Mouse (Mus musculus): ENCODE results near the gene Brwd3.
A peak's percentile ranks its signal among the peaks of the same experiment; 100 is the strongest.

Brwd3 gene

DNA sequence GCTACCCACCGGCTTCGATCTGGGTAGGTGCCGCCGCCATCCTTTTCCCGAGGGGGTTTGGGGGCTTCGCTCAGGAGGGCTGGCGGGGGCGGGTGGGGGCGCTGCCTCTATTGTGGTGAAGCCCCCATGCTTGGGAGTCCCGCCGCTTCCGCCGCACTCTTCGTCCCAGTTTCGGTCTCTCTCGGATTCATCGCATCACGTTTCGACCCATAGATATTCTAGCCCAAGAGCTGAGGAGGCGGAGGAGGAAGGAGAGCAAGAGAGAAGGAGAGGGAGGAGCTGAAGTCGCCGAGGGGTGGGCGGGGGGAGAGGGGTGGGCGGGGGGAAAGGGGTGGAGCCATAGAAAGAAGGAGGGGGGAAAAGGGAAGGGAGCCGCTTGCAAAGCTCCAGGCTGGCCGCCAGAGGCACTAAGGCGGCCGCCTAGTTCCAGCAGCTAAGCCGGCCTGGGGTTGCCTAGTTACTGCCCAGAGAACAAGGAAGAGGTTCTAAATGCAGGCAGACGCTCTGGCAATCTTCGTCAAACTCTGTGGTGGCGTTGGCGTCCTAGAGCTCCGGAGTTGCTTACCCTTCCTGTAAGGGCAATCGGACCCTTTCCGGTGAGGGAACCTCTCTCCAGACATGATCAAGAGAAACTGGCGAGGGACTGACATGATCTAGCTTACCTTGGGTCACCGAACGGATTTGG lies at the start of gene Brwd3:
Gene Brwd3 (minus strand): TSS at position 283 of the 685 bp plus-strand sequence.
- peak; percentile 76 to 82 for DNase-seq

DNA sequence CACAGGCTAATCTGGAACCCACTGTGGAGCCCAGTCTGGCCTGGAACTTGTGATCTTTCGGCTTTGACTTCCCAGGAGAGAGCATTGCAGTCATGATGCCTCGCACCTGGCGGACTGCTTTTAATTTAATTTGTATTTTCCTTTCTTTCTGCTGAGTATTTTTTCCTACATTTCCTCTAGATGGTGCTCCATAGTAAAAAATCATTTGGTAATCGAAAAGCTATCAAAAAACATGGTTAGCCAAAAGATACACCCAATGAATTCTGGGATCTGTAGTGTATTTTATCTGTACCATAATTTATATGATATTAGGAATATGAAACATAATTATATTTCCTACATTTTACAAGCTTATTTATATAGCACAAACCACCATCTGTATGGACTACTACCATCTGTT lies 28.5 kb upstream of the Brwd3 start:
- no peak for DNase-seq

DNA sequence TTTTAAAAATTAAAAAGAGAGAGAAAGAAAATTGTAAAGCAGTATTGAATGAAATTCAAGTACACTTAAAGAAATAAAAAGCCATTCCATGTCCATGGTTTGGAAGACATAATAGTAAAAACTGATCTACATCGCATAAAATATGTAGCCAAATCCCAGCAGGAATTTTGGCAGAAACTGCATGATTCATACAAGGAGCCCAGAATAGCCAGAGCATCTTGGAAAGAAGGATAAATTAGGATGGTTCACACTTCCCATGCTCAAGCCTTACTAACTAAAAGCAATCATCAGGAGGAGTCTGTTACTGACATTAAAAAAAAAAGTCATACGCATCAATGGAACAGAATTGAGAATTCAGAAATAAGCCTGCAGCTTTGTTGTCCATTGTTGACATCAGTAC lies 8.5 kb upstream of the Brwd3 start:
- DNase-seq: peak in 1 of 2 experiments; percentile 13

DNA sequence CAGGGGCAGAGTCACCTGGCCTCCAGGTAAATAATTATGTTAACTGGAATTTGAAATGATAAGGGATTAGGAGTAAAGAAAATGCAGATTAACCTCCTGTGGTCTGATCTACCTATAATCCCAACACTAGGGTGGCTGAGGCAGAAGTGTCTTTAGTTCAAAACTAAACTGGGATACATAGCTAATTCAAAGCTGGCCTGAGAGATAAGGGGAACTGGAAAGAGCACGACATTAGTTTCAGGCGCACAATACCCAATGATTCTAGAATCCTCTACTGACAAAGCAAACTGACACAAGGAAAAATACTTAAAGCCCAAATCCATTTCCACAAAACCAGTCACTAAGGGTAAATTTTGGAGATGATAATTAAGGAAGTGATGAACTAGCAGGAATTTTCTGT lies 2.2 kb upstream of the Brwd3 start:
- DNase-seq: no peak

DNA sequence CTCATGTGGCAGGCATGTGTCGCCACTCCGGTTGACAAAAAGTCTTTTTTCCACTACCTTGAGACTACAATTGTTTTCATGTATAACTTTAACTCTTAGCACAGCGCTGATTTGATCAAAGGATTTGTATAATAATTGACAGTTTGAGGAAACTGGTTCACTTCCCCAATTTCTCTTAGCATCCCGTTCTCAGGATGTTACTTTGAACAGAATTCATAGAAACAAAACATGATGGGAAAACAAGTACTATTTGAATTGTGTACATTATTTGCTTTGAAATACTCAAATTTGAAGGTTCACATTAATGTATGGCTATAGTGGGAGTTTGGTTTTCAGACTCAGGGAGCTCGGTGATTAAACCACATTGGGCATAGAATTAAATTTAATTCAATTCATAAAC lies 1.1 kb upstream of the Brwd3 start:
- DNase-seq: no peak

DNA sequence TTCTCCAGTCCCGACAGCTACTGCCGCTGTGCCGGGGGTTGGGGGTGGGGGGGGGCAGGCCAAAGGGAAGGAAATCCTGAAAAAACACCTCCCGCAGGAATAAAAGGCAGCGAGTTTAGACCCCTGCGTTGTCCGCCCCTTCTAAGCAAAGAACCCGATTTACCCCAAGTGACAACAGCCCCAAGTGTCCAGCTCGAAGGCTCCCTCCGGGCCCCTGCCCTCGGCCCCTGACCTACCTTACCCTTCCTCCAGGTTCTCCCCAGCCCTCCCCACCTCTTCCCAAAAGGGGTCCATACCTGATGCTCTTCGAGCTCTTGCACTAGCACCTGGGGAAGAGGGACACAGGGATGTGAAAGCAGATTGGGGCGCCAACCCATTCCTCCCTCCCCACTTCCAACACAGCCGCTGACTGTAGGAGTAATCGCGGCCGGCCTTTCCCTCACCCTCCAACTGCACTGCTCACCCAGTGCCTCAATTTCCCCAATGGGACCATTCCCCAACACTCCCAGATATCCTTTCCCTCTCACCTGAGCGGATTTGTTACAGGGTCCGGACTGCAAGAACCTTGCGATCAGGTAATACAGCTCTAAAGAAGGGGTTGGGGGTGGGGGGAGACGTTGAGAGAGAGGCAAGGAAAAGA lies 671 bp downstream of the Brwd3 start:
- peak; percentile 22 to 43 for DNase-seq

DNA sequence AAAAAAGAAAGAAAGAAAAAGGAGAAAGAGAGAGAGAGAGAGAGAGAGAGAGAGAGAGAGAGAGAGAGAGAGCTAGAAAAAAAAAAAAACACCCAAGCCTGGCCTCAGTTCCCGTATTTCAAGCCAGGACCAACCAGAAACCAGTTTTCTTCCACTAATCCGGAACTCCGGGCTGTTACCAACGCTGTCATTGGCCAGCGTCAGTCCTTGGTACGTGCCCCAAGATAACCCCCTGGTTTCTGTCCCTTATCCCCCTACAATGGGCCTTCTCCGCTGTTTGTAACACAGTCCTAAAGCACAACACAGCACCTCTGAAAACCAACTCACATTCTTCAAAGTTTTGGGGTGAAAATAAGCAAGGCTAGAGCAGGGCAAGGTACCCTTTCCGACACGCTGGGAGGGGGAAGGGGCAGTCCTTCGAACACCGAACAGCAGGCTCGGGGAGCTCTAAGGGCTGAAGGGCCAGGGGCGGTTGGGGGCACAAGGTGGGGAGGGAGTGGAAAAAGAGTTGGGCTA lies 1.4 kb downstream of the Brwd3 start:
- peak; percentile 82 to 83 for DNase-seq

DNA sequence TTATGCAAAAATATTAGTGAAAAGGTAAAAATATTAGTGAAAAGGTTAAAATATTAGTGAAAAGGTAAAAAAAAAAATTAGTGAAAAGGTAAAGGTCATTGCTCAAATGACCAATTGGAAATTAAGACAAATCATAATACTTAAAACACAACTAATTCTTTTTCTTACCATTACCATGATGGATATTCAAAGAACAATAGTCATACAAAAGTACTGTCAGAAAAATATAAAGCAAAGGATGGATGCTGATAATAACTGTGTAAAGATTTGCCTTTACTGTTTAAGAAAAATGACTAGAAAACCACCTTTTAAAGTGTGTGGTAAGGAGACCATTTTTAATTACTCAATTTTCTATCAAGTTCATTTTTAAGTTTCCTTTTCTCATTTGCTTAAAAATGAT lies 2.9 kb downstream of the Brwd3 start:
- no peak for DNase-seq

DNA sequence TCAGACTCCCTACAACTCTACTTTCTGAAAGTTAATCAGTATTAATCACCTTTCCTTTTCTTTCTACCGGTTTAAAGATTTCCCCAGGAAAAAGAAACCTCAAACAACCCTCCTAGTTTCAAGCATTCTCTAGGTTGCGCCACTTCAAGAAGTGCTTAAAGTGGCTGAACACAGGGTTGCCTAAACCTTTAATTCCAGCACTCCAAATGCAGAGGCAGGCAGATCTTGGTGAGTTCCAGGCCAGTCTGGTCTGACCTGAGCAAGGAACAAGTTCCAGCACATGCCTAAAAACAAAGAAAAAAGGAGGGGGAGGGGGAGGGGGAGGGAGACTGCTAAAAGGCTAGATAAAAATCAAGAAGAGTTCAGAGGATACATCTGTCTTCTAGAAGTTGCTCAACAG lies 6.1 kb downstream of the Brwd3 start:
- no peak for DNase-seq

DNA sequence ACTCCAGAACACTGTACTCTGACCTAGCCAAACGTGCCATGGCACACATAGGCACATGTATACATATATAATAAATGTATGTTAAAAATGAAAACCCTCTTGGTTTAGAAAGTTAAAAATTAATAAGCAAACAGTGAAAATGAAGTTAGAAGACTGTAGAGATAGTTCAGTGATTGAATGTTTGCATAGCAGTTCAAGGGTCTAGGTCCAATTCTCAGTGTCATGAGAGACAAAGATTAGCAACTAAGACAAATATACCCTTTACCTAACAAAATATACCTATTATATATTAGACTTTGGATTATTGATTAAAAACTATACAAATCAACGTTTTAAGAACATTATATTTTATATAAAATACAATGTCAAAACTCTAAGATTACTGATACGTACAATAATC lies 36.9 kb downstream of the Brwd3 start:
- no peak for DNase-seq

DNA sequence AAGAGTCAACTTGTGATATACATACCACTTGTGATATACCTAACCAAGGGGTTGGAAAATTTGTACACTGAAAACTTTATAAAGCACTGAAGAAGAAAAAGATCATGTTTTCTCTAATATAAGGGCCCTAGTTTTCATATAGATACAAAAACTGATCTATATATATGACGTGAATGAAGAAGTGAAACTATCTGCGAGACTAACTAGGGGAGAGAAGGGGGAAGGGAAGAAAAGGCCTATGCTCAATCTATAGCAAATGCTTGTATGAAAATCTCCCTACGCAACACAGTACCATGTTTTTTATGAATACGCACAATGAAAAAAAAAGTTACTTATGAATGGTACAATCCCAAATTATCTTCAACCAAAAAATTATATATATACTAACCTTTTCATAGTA lies 50.4 kb downstream of the Brwd3 start:
- no peak for DNase-seq

DNA sequence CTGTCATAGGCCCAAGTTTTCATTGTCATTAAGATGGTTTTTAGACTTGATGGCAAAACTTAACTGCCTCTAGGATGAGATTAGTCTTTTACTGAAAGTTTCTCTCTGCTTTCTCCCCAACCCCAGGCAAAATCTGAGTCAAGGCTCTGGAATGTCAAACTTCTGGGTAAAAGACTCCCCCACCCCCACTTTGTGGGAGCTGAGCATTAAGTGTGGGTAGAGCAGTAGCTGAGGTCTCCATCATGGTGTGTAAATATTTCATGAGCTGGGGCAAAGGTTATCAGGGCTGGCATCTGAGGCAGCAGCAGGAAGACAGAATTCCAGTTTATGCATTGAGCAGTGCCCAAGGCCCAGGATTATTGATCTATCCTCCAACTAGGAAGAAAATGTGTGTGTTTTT lies 102.4 kb downstream of the Brwd3 start:
- no peak for DNase-seq

DNA sequence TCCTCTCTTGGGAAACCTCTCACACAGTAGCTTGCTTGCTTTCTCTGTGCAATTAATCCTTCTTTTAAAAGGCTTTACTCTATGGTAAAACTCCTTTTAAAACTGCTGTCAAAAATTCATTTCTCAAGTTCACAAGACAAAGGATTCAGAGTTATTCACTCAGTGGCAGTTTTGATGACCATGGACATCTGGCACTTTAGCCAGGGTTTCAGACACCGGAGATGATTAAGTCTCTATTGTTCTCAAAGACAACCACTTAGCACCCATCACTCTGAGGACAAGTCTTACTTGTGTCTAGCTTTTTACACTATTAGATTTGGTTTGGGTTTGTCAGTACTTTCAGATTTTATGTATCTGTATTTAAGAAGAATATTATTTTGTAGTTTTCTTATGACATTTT lies 104.6 kb downstream of the Brwd3 start:
- no peak for DNase-seq

DNA sequence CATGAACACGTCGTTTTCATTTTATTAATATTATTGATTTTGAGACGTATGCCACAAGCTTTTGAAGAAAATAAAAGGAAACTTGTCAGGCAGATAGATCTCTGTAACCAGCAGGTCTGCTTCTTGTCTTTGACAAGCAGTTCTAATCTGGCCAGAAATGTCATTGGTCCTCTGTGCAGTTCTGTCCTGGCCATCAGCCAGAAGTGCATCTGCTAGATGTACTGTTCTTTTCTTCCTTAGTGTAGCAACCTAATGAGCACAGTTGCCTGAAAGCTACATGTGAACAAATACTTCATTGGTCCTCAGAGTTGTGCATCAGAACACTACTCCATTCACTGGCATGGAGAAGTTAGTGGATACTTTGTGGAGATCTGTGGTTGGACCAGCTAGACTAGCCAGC lies 105.1 kb downstream of the Brwd3 start:
- peak in 1 of 2 experiments; percentile 3 for DNase-seq

DNA sequence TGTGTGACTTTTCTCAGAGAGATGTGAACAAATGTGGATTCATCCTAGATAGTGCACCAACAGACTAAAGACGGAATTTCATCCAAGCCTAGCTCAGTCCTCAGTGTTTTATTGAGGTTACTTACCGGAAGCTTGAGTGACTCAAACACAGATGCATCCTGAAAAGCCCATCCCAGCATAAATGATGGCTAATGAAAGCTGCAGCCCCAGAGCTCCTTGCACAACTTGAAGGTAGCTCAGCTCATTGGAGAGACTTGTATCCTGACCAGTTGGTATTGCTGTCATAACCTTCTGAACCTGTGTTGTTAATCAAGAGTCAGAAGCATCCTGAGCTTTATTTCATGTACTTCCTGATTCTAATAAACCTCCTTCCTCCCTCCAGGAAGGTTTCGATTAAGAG lies 105.8 kb downstream of the Brwd3 start:
- DNase-seq: no peak

DNA sequence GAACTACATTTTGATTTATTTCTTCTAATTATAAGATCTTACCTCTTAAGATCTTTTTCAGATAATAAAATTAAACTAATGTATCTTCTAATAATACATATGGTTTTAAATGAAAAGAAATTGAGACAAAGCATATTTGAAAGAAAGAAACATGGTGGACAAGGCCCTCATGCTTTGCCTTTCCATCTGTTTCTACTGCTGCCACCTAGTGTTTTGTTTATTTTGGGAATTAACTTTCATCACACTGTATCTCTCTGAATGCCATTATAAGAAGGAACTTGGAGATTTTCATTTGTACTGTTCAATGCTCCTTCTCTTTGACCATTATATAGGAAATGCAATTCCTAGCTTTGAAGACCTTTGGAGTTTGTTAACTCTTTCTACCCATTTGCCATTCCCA lies 109.9 kb downstream of the Brwd3 start:
- DNase-seq: no peak

DNA sequence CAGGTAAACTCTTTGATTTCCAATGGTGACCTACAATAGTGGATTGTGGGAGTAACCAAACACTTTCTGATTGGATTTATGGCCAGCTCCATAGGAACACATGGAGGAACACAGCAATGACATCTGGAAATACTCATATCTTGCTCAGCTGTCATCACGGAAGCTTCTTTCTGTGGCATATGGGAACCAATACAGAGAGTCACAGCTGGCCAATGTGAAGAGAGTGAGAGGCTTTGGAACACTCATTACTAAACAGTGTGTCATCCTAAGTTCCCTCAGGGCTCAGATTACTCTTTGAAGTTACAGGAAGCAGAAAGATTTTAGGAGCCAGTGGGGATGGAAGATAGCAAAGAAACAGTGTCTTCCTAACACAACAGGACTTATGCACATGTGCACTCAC lies 111.7 kb downstream of the Brwd3 start:
- no peak for DNase-seq

DNA sequence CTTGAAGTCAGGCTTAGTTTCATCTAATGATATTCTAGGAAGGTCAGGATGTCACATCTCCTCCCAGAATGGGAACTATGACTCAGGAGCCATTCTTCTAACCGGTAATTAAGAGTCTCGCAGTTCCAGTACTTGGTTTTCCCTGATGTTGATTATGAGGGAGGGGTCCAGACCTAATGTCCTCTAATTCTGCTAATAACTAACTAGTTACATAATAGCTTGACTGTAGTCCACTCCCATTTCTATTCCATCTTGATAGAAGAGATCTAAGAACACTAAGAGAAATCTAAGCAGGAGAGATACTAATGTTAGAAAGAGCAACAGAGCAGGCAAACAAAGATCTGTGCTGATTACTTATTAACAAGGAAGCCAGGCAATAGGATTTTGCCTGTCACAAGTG lies 129.9 kb downstream of the Brwd3 start:
- no peak for DNase-seq

All from cerebellum, adult 18-20 months (tissue).